Mouse (Mus musculus) ES-Bruce4 (cell line): ENCODE data around the gene Magea6. TPM values are rescaled to one million over a fixed set of nuclear protein-coding genes. Genes with fewer than 3 reads are reported as not detected.
"Not testable (repeated sequence)": the region's sequence is repeated elsewhere in the genome, so short reads cannot be mapped to it uniquely, and the experiment has no call there.

ENCODE experiments used
- H3K27ac ChIP-seq: 2 replicates; pipeline ENCODE4 v1.5.1; 2012; ENCODE audit warnings: low read length, inconsistent platforms; ENCODE audit not compliant: insufficient read depth
- H3K27me3 ChIP-seq: 2 replicates; pipeline ENCODE4 v1.6.1; 2012; ENCODE audit warnings: mild to moderate bottlenecking, low read length, inconsistent platforms; ENCODE audit not compliant: control insufficient read depth, poor library complexity, insufficient read depth, severe bottlenecking
- H3K36me3 ChIP-seq: 2 replicates; pipeline ENCODE4 v1.6.1; 2012; ENCODE audit warnings: inconsistent platforms, mild to moderate bottlenecking, low read length, moderate library complexity; ENCODE audit not compliant: control insufficient read depth, poor library complexity, insufficient read depth, severe bottlenecking
- H3K4me1 ChIP-seq: one replicate; pipeline ENCODE4 v1.8.1; 2011; ENCODE audit warnings: low read length; ENCODE audit not compliant: control insufficient read depth, insufficient read depth
- H3K4me3 ChIP-seq: 2 replicates; pipeline ENCODE4 v1.5.1; 2011; ENCODE audit warnings: low read depth, mild to moderate bottlenecking, low read length
- H3K9ac ChIP-seq: 2 replicates; pipeline ENCODE4 v1.6.1; 2012; ENCODE audit warnings: low read depth, mild to moderate bottlenecking, inconsistent platforms; ENCODE audit not compliant: poor library complexity, severe bottlenecking
- H3K9me3 ChIP-seq: replicated peaks from 2 replicates; pipeline ENCODE4 v1.6.1; 2012; ENCODE audit warnings: mild to moderate bottlenecking, low read length, inconsistent platforms; ENCODE audit not compliant: control insufficient read depth, poor library complexity, insufficient read depth, severe bottlenecking
- polyA plus RNA-seq: library from polyadenylated mRNA; stranded (reverse); fragments of >200 nt; gene quantifications from 2 replicates; pipeline ENCODE4 v1.2.4, GENCODE M21; 2011; ENCODE audit warnings: low read depth; ENCODE audit not compliant: missing spikeins, insufficient read depth, insufficient read length

Gene Magea6
- polyA plus RNA-seq: not detected in 2 replicates

GRCm38 (mm10) chrX:154935887-154936286 lies at the start of gene Magea6:
TSS of gene Magea6 (minus strand) at chrX:154935987.
- not testable (repeated sequence) for H3K9me3 ChIP-seq, H3K4me1 ChIP-seq, H3K9ac ChIP-seq, H3K36me3 ChIP-seq, H3K4me3 ChIP-seq, H3K27ac ChIP-seq, H3K27me3 ChIP-seq

GRCm38 (mm10) chrX:154949405-154949804 lies 13.6 kb upstream of the Magea6 start, which contains the start of gene Magea3:
TSS of gene Magea3 (minus strand) at chrX:154949505.
- H3K9ac ChIP-seq, H3K27ac ChIP-seq, H3K36me3 ChIP-seq, H3K4me1 ChIP-seq, H3K27me3 ChIP-seq, H3K9me3 ChIP-seq, H3K4me3 ChIP-seq: not testable (repeated sequence)

- not testable (repeated sequence) for H3K27me3 ChIP-seq, H3K27ac ChIP-seq
Measured at GRCm38 (mm10) chrX:154890167-154890566, 45.6 kb downstream of the Magea6 start, which contains the start of gene Cldn34b1. TSS of gene Cldn34b1 (minus strand) at chrX:154890267.

More at GRCm38 (mm10) chrX:154890167-154890566, 45.6 kb downstream of the Magea6 start, which contains the start of gene Cldn34b1:
- not testable (repeated sequence) for H3K4me3 ChIP-seq, H3K4me1 ChIP-seq, H3K36me3 ChIP-seq, H3K9ac ChIP-seq, H3K9me3 ChIP-seq

Other genes with a start within 250 kb of the Magea6 start
- not detected in 2 replicates for gene Cldn34b1, start 45.7 kb downstream of the Magea6 start, polyA plus RNA-seq
- not detected in 2 replicates for gene Magea3, start 13.5 kb upstream of the Magea6 start, polyA plus RNA-seq
- gene Magea8, start 59.9 kb upstream of the Magea6 start, polyA plus RNA-seq: not detected in 2 replicates
- not detected in 2 replicates for gene Magea5, start 127.2 kb upstream of the Magea6 start, polyA plus RNA-seq
- not detected in 2 replicates for gene Magea1, start 153.8 kb upstream of the Magea6 start, polyA plus RNA-seq
- not detected in 2 replicates for gene Magea2, start 157.7 kb upstream of the Magea6 start, polyA plus RNA-seq
- gene Cldn34b2, start 192.4 kb upstream of the Magea6 start, polyA plus RNA-seq: not detected in 2 replicates